Mouse (Mus musculus): ENCODE measurements at regions not wholly inside any gene's neighbourhood (a gene's known extent, or its start where the extent isn't known, plus 50 kb on each side); places are given as distances from the start of the nearest gene placed in this dataset.

DNA sequence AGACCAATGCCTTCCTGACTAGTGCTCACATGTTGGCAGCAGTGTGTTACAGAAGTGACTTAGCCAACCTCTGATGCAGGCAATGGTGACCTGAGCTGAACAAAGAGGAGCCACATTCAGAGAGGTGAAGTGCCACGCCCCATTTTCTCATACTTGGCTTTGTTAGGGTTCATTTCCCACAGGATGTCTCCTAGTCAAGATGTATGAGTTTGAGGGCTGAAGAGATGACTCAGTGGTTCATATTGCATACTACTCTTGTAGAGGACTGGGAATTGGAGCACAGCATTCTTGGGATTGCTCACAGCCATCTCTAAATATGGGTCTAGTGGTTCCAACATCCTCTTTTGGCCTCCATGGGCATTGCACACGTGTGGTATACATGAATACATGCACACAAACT lies 478.9 kb upstream of the Sox9 start:
- ATAC-seq (ENCODE audit: insufficient read depth) (no peak), DNase-seq (no peak)
- Histone ChIP-seq H3K4me1 (ENCODE audit: insufficient read depth) (no peaks in the 10 kb centered on the region; the same call in 1 of the 2 replicates), H3K27me3 (ENCODE audit: insufficient read depth, low read length) (no peaks in the 10 kb centered on the region), H3K4me2 (no peak overlapping the region), H3K9ac (no peak overlapping the region), H3K27ac (ENCODE audit: low read depth) (no peak overlapping the region), H3K9me3 (ENCODE audit: low read depth, low read length) (no peaks in the 10 kb centered on the region), H3K4me3 (ENCODE audit: low read depth, low read length) (no peak overlapping the region), H3K36me3 (ENCODE audit: insufficient read depth) (no peaks in the 10 kb centered on the region)
- TF ChIP-seq CTCF (IDR thresholded peaks at IDR 0.05; ENCODE audit: low read depth) = no peak
- WGBS = 61% methylated on average over 2 of the region's 2 CpGs

DNA sequence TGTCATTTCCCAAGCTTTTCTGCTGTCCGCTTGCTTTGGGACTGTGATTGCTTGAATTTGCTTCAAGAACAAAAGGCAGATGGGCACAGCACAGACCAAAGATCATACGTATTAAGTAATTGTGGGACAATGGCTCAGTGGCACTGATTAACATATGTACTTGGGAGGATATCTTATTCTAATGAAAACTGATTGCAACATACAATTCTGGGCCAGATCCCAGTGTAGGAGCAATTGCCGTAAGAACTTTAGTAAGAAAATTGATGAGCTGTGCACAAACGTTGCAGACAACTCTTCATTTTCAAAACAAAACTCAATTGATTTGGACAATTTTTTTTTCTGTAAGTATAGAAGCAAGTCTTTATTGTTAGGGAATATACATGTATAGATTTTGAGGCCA lies 456.2 kb upstream of the Sox9 start:
- DNase-seq = no peak
- no peaks in the 10 kb centered on the region for H3K4me1 ChIP-seq (ENCODE audit: insufficient read depth)

DNA sequence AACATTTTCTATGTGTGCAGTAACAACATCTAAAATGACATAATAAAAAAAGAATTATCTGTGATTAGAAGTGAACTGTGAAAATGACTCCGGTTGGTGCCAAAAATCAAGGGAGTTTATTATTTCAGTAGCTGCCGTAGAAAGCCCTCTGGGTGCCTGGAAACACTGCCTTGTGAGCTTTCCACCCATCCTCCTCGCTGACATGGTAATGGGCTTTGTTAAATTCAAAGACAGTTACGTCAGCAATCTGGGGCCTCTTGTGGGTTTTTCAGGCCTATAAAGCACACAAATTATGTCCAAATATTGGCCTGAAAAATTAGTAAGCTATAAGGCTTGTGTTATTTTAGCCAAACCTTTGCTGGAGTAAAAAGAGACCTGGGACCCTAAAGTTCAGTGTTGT lies 454.4 kb upstream of the Sox9 start:
- H3K36me3 ChIP-seq (ENCODE audit: insufficient read depth) = no peaks in the 10 kb centered on the region
- no peak overlapping the region for H3K4me2 ChIP-seq
- no peak overlapping the region for H3K9ac ChIP-seq
- TF ChIP-seq CTCF (IDR thresholded peaks at IDR 0.05; ENCODE audit: low read depth) = no peak
- H3K4me1 ChIP-seq (ENCODE audit: insufficient read depth) = no peaks in the 10 kb centered on the region
- DNase-seq (no peak), ATAC-seq (ENCODE audit: insufficient read depth) (no peak)
- H3K27ac ChIP-seq (ENCODE audit: low read depth) = no peak overlapping the region
- no peaks in the 10 kb centered on the region for H3K27me3 ChIP-seq (ENCODE audit: insufficient read depth, low read length)
- WGBS = 59% methylated on average over 4 of the region's 4 CpGs
- no peaks in the 10 kb centered on the region for H3K9me3 ChIP-seq (ENCODE audit: low read depth, low read length)
- H3K4me3 ChIP-seq (ENCODE audit: low read depth, low read length) = no peak overlapping the region

More for the DNA sequence above, 456.2 kb upstream of the Sox9 start:
- Histone ChIP-seq H3K36me3 (ENCODE audit: insufficient read depth) (no peaks in the 10 kb centered on the region), H3K9ac (no peak overlapping the region), H3K4me3 (ENCODE audit: low read depth, low read length) (no peak overlapping the region), H3K27me3 (ENCODE audit: insufficient read depth, low read length) (no peaks in the 10 kb centered on the region), H3K9me3 (ENCODE audit: low read depth, low read length) (no peaks in the 10 kb centered on the region), H3K27ac (ENCODE audit: low read depth) (no peak overlapping the region), H3K4me2 (no peak overlapping the region)
- no peak for TF ChIP-seq CTCF (IDR thresholded peaks at IDR 0.05; ENCODE audit: low read depth)
- ATAC-seq (ENCODE audit: insufficient read depth) = no peak
- WGBS = 72% methylated on average over 4 of the region's 4 CpGs

DNA sequence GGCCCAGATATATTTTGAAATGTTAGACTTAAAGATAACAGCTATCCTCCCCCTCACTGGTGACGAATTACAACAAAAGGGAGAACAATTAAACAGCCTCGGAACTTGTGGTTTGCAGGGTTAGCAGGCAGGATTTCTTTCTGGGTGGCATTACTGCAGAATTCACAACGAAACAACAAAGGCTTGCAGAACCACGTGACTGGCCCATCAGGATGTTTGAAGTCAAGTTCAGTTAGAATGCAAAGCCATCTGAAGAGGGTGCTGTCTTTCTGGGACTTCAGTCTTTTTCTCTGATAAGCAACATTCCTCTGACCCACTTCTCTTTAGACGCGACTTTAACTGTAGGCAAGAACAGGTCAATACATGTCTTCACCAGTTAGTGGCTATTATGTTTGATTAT lies 436.9 kb upstream of the Sox9 start:
- Histone ChIP-seq H3K36me3 (ENCODE audit: insufficient read depth) (no peaks in the 10 kb centered on the region), H3K9ac (no peak overlapping the region), H3K4me3 (ENCODE audit: low read depth, low read length) (no peak overlapping the region), H3K27ac (ENCODE audit: low read depth) (no peak overlapping the region), H3K27me3 (ENCODE audit: insufficient read depth, low read length) (no peaks in the 10 kb centered on the region), H3K4me2 (no peak overlapping the region), H3K4me1 (ENCODE audit: insufficient read depth) (no peaks in the 10 kb centered on the region), H3K9me3 (ENCODE audit: low read depth, low read length) (no peaks in the 10 kb centered on the region)
- DNase-seq (no peak), ATAC-seq (ENCODE audit: insufficient read depth) (no peak)
- no peak for TF ChIP-seq CTCF (IDR thresholded peaks at IDR 0.05; ENCODE audit: low read depth)
- 25% methylated on average over 6 of the region's 6 CpGs for WGBS

DNA sequence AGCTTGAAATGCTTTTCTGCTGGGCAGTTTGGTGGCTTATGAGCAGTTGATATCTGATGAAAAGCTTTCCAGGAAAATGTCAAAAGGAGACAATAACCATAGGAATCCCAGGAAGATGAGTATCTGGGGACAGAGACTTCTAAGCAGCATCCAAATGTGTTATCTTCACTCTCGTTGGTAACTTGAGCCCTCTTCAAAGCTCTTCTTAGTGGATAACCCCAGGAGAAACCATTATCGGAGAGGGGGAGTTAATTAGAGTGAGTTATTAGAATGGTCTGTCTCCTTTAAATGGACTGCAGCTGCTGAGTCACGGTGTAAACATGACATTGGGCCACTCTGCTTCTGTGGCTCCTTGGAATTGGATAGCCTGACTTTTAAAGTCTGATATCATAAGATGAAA lies 436.4 kb upstream of the Sox9 start:
- H3K27ac ChIP-seq (ENCODE audit: low read depth) = no peak overlapping the region
- no peaks in the 10 kb centered on the region for H3K36me3 ChIP-seq (ENCODE audit: insufficient read depth)
- no peak overlapping the region for H3K4me3 ChIP-seq (ENCODE audit: low read depth, low read length)
- no peaks in the 10 kb centered on the region for H3K27me3 ChIP-seq (ENCODE audit: insufficient read depth, low read length)
- no peaks in the 10 kb centered on the region for H3K9me3 ChIP-seq (ENCODE audit: low read depth, low read length)
- no peak for ATAC-seq (ENCODE audit: insufficient read depth)
- H3K4me2 ChIP-seq = no peak overlapping the region
- no peak for DNase-seq
- H3K9ac ChIP-seq = no peak overlapping the region
- no peaks in the 10 kb centered on the region for H3K4me1 ChIP-seq (ENCODE audit: insufficient read depth)
- 22% methylated on average over 3 of the region's 3 CpGs for WGBS
- TF ChIP-seq CTCF (IDR thresholded peaks at IDR 0.05; ENCODE audit: low read depth) = no peak

DNA sequence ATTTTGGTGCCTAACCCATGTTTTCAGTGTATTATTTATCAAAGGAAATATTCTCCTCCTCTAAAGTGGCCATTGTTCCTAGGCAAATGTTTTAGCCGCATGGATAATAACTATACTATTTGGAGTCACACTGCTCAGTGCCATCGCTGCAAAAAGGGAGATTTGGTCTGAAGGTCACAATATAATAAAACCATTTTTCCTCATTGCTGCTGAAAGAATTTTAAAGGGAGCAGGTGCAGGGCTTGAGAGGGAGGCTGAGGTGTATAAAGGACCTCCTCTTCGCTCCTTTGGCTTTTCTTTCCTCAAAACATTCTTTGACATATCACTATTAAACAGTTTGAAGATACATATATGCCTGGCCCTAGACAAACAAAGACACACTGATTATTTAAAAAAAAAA lies 435.9 kb upstream of the Sox9 start:
- H3K27ac ChIP-seq (ENCODE audit: low read depth) = no peak overlapping the region
- H3K9ac ChIP-seq = no peak overlapping the region
- DNase-seq (no peak), ATAC-seq (ENCODE audit: insufficient read depth) (no peak)
- no peaks in the 10 kb centered on the region for H3K9me3 ChIP-seq (ENCODE audit: low read depth, low read length)
- no peak overlapping the region for H3K4me3 ChIP-seq (ENCODE audit: low read depth, low read length)
- TF ChIP-seq CTCF (IDR thresholded peaks at IDR 0.05; ENCODE audit: low read depth) = no peak
- H3K36me3 ChIP-seq (ENCODE audit: insufficient read depth) = no peaks in the 10 kb centered on the region
- H3K4me1 ChIP-seq (ENCODE audit: insufficient read depth) = no peaks in the 10 kb centered on the region
- WGBS = 87% methylated on average over 3 of the region's 3 CpGs
- H3K27me3 ChIP-seq (ENCODE audit: insufficient read depth, low read length) = no peaks in the 10 kb centered on the region
- no peak overlapping the region for H3K4me2 ChIP-seq

DNA sequence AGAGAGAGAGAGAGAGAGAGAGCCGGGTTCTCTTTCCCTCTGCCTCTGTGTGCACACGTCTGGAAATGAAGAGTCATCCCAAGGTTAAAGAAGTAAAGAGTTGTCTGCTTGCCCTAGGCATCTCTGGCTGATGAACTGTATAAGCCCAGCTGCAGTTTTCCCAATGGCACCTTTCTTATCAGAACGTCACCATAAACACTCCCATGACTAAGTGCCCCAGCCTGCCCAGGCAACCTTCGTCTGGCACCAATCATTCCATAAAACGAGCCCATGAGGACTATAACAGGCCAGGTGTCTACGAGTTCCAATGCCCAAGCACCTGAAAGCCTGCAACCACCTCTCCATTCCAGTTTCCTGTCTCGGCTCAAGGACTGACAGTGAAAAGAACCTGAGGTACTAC lies 435.5 kb upstream of the Sox9 start:
- no peak overlapping the region for H3K4me3 ChIP-seq (ENCODE audit: low read depth, low read length)
- no peaks in the 10 kb centered on the region for H3K9me3 ChIP-seq (ENCODE audit: low read depth, low read length)
- H3K27ac ChIP-seq (ENCODE audit: low read depth) = no peak overlapping the region
- no peaks in the 10 kb centered on the region for H3K27me3 ChIP-seq (ENCODE audit: insufficient read depth, low read length)
- H3K9ac ChIP-seq = no peak overlapping the region
- no peak for DNase-seq
- TF ChIP-seq CTCF (IDR thresholded peaks at IDR 0.05; ENCODE audit: low read depth) = no peak
- no peaks in the 10 kb centered on the region for H3K36me3 ChIP-seq (ENCODE audit: insufficient read depth)
- ATAC-seq (ENCODE audit: insufficient read depth) = no peak
- 27% methylated on average over 7 of the region's 7 CpGs for WGBS
- H3K4me2 ChIP-seq = no peak overlapping the region
- H3K4me1 ChIP-seq (ENCODE audit: insufficient read depth) = no peaks in the 10 kb centered on the region

DNA sequence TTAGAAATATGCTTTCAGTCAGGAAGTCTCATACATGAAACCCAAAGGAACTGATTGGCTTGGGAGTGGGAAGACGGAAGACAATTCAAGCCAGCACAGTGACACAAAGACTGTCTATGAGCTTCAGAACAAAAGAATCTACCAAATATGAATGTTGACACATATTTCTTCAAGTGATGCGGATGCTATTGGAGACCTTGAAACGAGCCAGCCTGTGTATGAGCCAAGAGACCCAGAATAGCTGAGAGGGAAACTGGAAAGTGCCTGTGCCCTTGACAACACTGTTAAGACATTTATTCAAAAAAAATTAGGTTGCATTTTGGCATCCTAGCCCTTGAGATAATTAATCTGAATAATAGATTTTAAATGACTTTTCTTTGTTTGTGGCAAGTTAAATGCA lies 426.7 kb upstream of the Sox9 start:
- Histone ChIP-seq H3K9me3 (ENCODE audit: low read depth, low read length) (no peaks in the 10 kb centered on the region), H3K4me1 (ENCODE audit: insufficient read depth) (no peaks in the 10 kb centered on the region), H3K27me3 (ENCODE audit: insufficient read depth, low read length) (no peaks in the 10 kb centered on the region), H3K4me3 (ENCODE audit: low read depth, low read length) (no peak overlapping the region), H3K36me3 (ENCODE audit: insufficient read depth) (no peaks in the 10 kb centered on the region), H3K9ac (no peak overlapping the region), H3K4me2 (no peak overlapping the region), H3K27ac (ENCODE audit: low read depth) (no peak overlapping the region)
- no peak for TF ChIP-seq CTCF (IDR thresholded peaks at IDR 0.05; ENCODE audit: low read depth)
- WGBS = 91% methylated on average over 3 of the region's 3 CpGs
- no peak for DNase-seq
- ATAC-seq (ENCODE audit: insufficient read depth) = no peak

All from lung, embryonic 14.5 days (tissue).